Mouse (Mus musculus) adrenal gland, adult 18-20 months (tissue): Measurements from ENCODE around the gene Desi1. TPM values are rescaled to one million over a fixed set of nuclear protein-coding genes. Genes with fewer than 3 reads are reported as not detected.

Experiments
- DNase-seq, 2 experiments: peaks; one replicate each; pipeline ENCODE4 v3.0.0; 2021 to 2022; ENCODE audit warnings: low spot score in 2 of 2
- total RNA-seq, 2 experiments: library from RNA; stranded (reverse); gene quantifications; 1 replicate in 1 of 2; 2 replicates in 1 of 2; pipeline ENCODE4 v1.2.3; 2021

Desi1 gene
- total RNA-seq, 2 experiments from 2014 or later, result 52.7 to 123 TPM

GRCm38 (mm10) chr15:81968447-81968846, 65.2 kb downstream of the Desi1 start:
- no peak for DNase-seq

GRCm38 (mm10) chr15:81967821-81968220, 65.8 kb downstream of the Desi1 start:
- DNase-seq, result no peak

GRCm38 (mm10) chr15:81966062-81966829, 67.4 kb downstream of the Desi1 start:
- no peak for DNase-seq

GRCm38 (mm10) chr15:81964980-81965545, 68.6 kb downstream of the Desi1 start:
- DNase-seq, result no peak

GRCm38 (mm10) chr15:81964262-81964661, 69.4 kb downstream of the Desi1 start:
- no peak for DNase-seq

DNA sequence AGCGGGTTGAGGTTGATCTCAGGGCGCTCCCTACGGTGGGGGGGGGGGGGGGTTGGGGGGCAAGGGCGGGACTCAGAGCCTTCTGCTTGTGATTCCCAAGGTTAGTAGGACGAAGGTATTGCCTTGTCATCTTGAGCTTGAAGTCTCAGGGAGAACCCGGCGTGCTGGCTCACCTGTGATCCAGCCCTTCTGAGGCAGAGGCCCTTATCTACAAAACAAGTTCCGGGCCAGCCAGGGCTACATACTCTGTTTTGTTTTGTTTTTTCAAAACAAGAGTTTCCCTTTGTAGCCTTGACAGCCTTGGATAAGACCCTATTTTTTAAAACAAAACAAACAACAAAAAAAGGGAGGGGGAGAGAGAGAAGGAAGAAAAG, 72.6 kb downstream of the Desi1 start:
- no peak for DNase-seq

DNA sequence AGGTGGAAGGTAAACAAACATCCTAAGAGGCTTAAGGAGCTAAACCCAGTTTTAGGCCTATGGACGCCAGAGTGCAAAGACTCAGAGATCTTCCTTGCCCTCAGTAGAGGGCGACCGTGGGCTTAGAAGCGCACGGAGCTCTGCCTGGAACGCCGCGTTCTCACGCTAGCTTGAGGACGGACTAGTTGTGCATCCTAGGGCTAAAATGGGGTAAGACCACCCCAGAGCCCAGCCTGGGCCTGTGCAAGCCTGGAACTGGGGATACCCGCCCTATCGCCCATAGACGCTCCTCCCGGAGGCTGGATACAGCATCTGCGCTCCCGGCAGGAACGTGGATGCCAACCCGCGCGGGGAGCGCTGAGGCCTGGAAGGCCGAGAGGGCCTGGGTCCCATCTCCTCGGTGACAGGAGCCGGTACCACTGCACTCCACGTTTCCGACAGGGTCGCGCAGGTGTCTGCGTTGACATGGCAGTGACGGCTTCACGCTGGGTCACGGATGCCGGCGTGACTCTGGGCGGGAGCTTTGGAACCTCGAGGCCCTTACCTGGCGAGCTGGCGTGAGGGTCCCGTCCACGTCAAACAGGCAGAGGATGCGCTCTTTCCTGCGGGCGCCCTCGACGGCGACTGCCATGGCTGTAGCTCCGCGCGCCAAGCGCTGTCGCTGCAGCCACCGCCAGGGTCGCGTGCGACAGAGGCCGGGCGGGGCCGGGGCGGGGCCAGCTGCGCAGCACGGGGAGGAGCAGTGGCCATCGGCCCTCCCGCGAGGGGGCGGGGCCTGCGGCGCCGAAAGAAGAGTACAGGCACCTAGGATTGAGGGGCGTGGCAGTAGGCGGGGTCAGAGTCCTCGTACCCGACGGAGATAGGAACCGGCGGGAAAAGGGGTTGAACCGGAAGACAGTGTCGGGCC, 73.2 kb downstream of the Desi1 start, which contains the start of gene Pmm1:
Gene Pmm1, minus strand, starts transcription at position 760 of the 907 bp plus-strand sequence.
- peak; percentile 95 to 97 for DNase-seq

DNA sequence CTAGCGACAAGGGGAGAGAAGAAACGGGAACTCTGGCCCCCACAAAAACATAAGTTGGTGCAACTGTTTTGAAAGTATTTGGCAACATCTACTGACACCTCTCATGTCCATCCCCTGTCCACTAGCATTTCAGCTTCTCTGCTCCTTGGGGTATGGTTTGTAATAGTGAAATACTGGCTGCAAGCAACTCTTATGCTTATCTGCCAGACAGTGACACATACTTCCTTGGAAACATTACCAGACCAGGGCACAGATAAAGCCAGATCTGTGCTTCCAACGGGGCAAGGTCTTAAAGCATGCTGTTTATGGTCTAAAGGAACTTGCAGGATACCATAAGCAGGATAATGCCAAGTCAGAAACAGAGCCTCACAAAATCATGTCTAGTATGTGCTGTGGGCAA, 74.8 kb downstream of the Desi1 start:
- DNase-seq, result no peak

- no peak for DNase-seq
These were observed 76.1 kb downstream of the Desi1 start for GRCm38 (mm10) chr15:81957598-81957997.

DNA sequence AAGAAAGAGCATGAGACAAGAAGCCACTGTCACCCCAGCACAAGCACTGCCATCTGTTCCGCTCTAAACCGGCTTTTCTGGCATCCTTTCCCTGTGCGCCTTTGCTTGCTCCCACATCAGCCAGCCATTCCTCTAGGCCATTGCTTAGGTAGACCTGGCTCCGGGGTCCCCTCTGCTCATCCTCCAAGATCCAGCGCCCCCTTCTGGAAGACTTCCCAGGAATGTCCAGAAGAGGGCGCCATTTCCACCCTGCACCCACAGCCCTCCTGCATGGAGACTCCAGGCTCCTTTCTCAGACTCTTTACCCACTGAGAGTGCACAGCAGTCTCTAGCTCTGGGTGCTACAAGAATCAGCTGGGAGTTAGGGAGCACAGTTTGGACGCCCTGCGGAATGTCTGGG, 77.2 kb downstream of the Desi1 start:
- peak; percentile 48 to 49 for DNase-seq

DNA sequence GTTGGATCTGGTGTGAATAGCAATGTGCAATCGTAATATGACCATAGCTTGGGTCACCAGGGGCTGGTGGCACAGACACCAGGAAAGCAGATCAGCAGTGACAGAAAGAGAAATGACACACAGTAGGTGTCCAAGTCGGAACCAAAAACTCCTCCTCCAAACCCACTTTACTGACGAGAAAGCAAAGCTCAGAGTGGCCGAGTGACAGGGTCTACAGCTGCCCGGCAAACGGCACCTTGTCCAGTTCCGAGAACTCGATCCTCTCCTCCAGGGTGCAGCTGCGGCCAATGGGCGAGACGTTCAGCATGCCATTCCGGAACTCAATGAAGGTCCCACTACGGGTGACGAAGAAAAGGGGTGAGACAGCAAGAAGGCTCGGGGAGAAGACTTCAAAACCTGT, 78.2 kb downstream of the Desi1 start:
- no peak for DNase-seq

DNA sequence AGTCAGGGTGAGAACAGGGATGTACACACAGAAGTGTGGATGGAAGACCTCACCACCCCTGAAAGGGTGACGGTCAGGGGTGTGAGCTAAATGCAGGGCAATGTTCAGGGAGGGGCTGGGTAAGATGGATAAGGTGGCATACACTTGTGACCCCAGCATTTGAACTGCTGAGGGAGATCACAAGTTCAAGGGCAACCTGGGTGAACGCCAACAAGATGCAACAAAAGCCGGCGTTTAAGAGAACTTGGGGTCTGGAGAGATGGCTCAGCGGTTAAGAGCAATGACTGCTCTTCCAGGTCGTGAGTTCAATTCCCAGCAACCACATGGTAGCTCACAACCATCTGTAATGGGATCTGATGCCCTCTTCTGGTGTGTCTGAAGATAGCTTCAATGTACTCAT, 78.9 kb downstream of the Desi1 start:
- DNase-seq, result no peak

DNA sequence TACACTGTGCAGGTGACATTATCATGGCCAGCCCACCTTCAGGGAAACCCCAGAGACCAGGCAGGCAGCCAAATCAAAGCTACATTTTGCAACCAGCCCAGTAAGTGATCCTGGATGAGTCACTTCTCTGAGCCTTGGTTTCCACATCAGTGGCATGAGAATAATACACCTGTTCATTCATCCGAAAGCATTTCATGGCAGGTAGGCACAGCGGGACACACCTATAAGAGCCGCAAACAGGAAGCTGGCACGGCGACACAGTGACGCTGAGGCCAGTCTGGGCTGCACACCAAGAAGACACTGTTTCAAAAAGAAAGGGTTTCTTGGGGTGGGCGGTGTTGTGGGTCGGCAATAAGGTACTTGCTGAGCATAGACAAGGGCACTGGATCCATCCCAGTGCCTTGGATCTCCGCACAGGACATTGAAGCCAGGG, 79.5 kb downstream of the Desi1 start:
- no peak for DNase-seq

DNA sequence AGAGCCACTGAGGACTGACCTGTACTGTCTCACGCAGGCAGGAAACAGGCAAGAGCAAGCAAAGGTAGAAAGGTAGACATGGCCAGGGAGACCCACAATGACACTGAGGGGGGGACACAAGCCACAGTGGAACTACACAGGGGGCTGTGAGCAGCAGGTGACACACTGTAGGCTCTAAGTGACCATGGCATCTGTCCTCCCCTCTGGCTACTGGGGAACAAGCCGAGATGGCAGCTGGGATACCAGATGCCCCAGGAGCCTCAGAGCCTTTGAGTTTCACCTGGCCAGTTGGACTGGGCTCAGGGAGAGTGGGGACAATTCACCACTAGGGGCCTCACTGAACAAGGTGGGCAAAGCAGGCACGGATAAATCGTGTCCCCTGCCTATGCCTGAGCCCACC, 81.4 kb downstream of the Desi1 start:
- no peak for DNase-seq

- no peak for DNase-seq
These were observed 82.5 kb downstream of the Desi1 start for GRCm38 (mm10) chr15:81951159-81951558.

- DNase-seq, result no peak
These were observed 82.9 kb downstream of the Desi1 start for GRCm38 (mm10) chr15:81950716-81951115.

- DNase-seq, result no peak
These were observed 84.1 kb downstream of the Desi1 start for GRCm38 (mm10) chr15:81949476-81950131.

GRCm38 (mm10) chr15:81949076-81949475, 84.6 kb downstream of the Desi1 start:
- no peak for DNase-seq

- DNase-seq, result no peak
These were observed 90.4 kb downstream of the Desi1 start for GRCm38 (mm10) chr15:81943176-81943749.
